Mouse (Mus musculus) gastrocnemius, adult 8-10 months (tissue): ENCODE data around the gene Kbtbd8. TPM values are rescaled to one million over a fixed set of nuclear protein-coding genes. Genes with fewer than 3 reads are reported as not detected.

ENCODE experiments used
- DNase-seq, 2 experiments: peaks; one replicate each; pipeline ENCODE4 v3.0.0; 2022; ENCODE audit warnings: low spot score in 2 of 2
- total RNA-seq, 4 experiments: library from RNA; stranded (reverse); gene quantifications; 2 replicates each; pipeline ENCODE4 v1.2.4; 2022

The Kbtbd8 gene
- total RNA-seq: 1 to 10 TPM; 2.1 to 4.6 (median 3.0) TPM

DNA sequence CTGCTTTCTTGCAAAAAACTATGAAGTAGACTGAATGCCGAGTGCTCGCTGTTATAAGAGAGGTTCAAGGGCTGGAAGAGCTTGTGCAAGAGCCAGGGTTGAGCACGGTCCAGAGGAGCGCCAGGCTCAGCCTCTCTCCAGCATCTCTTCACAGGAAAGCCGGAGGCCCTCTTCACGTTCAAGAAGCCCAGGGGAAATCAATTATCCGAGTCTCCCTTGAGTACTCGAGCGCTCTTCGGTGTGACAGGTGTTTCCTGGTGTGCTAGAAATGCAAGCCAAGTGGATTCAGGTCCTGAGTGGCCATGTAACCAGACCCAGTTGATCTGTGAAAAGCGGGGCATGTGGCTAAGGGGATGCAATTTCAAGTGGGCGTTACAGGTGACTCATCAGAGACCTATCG, at the start of gene Kbtbd8:
Gene Kbtbd8, plus strand, starts transcription at position 295 of the 400 bp plus-strand sequence.
- peak in 1 of 2 experiments; percentile 2 for DNase-seq

DNA sequence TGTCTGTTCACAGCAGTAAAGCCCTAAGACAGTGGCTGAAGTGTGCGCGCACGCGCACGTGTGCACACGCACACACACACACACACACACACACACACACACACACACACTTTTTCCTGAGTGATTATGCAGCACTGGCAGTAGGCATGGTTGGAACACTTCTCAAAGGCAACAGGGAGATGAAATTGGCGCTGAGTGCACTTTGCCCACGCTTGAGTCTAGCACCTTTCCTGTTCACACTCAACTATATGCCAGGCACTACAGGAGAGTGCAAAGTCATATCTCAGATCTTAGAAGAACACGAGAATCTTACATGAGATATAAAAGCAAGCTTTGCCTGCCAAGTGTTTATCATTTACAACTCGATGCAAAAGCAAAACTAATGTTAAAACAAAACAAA, 47.3 kb upstream of the Kbtbd8 start:
- no peak for DNase-seq

DNA sequence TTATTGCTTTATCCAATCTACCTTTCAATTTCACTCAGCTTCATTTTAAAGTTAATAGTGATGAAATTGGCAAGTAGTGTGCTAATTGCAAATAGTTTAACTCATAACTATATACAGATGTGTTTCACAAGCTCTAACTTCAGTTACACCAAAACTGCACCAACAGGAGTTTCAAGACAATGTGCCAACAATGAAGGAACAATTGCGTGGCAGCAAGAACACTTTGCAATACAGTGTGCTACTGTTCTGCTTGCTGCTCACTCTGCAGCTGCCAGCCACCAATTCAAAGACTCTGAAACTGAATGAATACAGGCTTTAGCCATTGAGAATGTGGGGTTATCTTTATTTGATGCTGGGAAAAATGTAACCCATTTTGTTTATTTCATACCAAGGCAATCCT, 31.8 kb upstream of the Kbtbd8 start:
- no peak for DNase-seq

- no peak for DNase-seq
Measured at GRCm38 (mm10) chr6:95087154-95087846, 29.7 kb upstream of the Kbtbd8 start.

DNA sequence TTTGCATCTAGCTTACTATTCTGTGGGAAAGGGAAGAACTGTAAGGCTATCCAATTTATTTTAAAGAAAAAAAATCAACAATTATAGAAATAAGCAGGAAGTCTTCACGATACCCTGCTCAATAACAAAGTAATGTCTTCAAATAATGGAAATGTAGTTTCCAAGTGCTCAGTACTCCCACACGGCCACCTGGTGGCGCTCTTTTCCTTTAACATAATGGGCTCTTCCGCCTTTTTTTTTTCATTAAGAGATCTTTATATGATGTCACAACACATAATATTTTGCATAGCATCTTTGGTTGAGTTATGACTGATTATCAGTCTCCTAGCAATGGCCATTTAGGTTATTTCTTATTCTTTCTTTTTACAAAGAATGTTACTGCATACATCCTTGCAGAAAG, 29.0 kb upstream of the Kbtbd8 start:
- DNase-seq: no peak

DNA sequence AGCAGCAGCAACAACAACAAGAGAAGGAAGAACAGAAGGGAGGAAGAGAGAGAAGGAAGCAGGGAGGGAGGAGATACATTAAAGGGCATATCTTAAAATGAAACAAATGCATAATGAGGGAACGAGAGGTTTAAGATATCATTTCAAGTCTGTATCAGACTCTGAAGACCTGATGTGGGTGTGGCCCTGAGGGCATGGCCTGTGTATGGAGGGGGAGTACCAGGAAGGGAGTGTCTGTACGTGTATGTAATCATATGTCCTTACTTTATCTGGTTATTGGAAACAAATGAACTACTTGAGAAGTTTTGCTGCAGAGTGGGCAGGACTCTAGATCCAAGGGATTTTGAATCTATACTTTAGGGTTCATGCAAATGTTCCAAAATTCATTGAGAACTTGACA, 22.3 kb upstream of the Kbtbd8 start:
- no peak for DNase-seq

- DNase-seq: peak; percentile 30 to 44
Measured at GRCm38 (mm10) chr6:95098366-95099109, 18.5 kb upstream of the Kbtbd8 start.

- DNase-seq: no peak
Measured at GRCm38 (mm10) chr6:95103706-95104105, 13.3 kb upstream of the Kbtbd8 start.

GRCm38 (mm10) chr6:95108437-95108836, 8.6 kb upstream of the Kbtbd8 start:
- DNase-seq: no peak

GRCm38 (mm10) chr6:95109691-95110450, 7.2 kb upstream of the Kbtbd8 start:
- DNase-seq: no peak

GRCm38 (mm10) chr6:95112015-95112414, 5.0 kb upstream of the Kbtbd8 start:
- no peak for DNase-seq

- DNase-seq: no peak
Measured at GRCm38 (mm10) chr6:95116513-95116912, 527 bp upstream of the Kbtbd8 start.

- DNase-seq: peak; percentile 89 to 94
Measured at GRCm38 (mm10) chr6:95117614-95118541, 838 bp downstream of the Kbtbd8 start.

GRCm38 (mm10) chr6:95119389-95119788, 2.3 kb downstream of the Kbtbd8 start:
- no peak for DNase-seq

- no peak for DNase-seq
Measured at GRCm38 (mm10) chr6:95149931-95150534, 33.0 kb downstream of the Kbtbd8 start.

DNA sequence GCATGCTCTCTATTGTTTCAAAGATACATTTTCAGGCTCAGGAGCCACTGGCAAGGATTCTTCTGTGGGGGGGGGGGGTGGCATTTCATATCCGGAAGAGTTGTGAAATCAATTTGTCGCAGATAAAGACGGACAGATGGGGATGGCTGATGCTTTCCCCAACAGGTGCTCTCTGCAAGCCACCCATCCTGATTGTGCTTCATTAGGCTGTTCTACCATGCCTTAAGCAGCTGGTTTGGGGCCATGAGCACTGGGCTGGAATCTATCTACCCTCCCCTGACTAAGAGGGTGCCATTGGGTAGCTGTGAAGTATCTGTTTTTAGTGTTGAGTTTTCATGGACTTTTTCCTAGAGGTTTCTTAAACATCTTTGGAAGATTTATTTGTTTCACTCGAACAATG, 33.8 kb downstream of the Kbtbd8 start:
- no peak for DNase-seq

DNA sequence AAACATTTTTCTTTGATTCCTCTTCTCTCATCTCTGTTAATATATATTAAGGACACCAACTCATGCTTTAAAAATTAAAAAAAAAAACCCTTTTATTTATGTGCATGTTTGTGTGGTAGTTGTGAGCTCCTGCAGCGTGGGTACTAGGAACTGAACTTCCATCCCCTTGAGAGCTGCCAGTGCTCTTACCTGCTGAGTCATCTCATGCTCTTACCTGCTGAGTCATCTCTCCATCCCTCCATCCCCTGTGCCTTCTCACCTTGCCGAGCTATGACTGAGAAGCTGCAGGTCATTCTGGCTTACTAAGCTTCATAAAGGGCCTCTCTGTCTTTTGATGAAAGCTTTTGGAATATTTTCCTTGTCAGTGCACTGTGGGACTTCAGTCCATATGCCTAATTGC, 34.5 kb downstream of the Kbtbd8 start:
- no peak for DNase-seq

DNA sequence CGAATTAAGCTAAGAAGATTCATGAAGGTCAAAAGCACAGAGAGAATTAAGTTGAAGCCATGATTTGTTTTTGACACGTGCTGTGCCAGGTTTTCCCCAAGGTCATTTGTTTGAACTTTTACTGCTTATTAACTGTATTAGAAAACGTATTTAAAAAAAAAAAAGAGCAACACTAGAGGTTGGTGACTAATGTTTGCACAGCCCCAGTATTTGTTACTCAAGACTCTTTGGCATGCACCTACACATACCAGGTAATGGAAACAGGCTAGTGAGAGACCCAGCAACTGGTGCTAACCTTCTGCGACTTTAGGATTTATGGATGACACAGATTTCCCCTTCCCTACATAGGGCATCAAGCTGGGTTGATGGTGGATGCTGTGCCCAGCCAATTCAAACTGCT, 46.9 kb downstream of the Kbtbd8 start:
- no peak for DNase-seq

GRCm38 (mm10) chr6:95165630-95166029, 48.6 kb downstream of the Kbtbd8 start:
- no peak for DNase-seq

DNA sequence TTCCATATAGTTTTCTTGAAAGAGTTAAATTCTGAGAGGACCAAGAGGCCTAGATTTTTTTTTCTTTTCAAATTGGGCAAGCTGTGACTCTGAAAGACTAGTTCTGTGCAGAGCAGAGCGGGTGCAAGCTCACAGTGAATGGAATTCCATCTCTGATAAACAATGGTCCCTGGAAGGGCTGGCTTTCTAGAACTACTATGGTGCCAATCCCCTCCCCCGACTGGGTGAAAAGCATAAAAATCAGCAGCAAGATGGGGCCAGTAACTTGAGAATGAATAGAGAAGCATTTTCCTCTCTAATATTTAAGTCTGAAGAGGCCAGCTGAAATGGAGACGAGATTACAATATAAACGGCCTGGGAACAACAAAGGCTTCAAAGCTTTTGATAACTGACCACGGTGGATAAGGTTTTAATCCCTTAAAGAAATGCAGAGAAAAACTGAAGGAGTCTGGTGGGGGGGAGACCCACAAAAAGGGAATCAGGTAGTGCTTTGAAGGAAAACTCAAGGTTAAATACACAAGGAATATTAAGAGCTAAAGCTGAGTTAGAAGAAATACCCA, 50.7 kb downstream of the Kbtbd8 start:
- DNase-seq: no peak
